Mouse (Mus musculus) E14TG2a.4 (cell line): Measurements from ENCODE around the gene Rbm47.
A peak's percentile ranks its signal among the peaks of the same experiment; 100 is the strongest.

Experiments
- H3K27me3 ChIP-seq: 2 replicates; pipeline ENCODE4 v1.6.1; 2014; ENCODE audit warnings: low read length, control low read depth; ENCODE audit not compliant: insufficient read depth
- H3K36me3 ChIP-seq: 2 replicates; pipeline ENCODE4 v1.6.1; 2014; ENCODE audit warnings: low read length, control low read depth; ENCODE audit not compliant: insufficient read depth
- H3K4me1 ChIP-seq: replicated peaks from 2 replicates; pipeline ENCODE4 v1.6.1; 2014; ENCODE audit warnings: low read depth, low read length, control low read depth
- H3K4me3 ChIP-seq: replicated peaks from 2 replicates; pipeline ENCODE4 v1.5.1; 2014; ENCODE audit warnings: mild to moderate bottlenecking, low read length
- H3K9me3 ChIP-seq: 2 replicates; pipeline ENCODE4 v1.6.1; 2014; ENCODE audit warnings: low read length, control low read depth
- CTCF ChIP-seq: conservative IDR thresholded peaks from 2 replicates; pipeline ENCODE4 v1.5.1; 2014; ENCODE audit warnings: low read length
- NANOG ChIP-seq: IDR thresholded peaks from 2 replicates; pipeline ENCODE4 v1.6.1; 2014; ENCODE audit warnings: borderline replicate concordance, low read length, mixed read lengths
- POU5F1 ChIP-seq: IDR thresholded peaks from 2 replicates; pipeline ENCODE4 v1.6.1; 2014; ENCODE audit warnings: low read length, borderline replicate concordance

The Rbm47 gene

GRCm38 (mm10) chr5:66050841-66051240 lies 122.1 kb downstream of the Rbm47 start:
- Histone ChIP-seq H3K4me3 (no peak overlapping the region), H3K36me3 (no peaks in the 10 kb centered on the region), H3K9me3 (no peaks in the 10 kb centered on the region), H3K27me3 (no peaks in the 10 kb centered on the region), H3K4me1 (peaks cover 29% of the 10 kb centered on the region)
- no peak for TF ChIP-seq CTCF
- TF ChIP-seq POU5F1, result no peak
- no peak for TF ChIP-seq NANOG

- Histone ChIP-seq H3K36me3 (no peaks in the 10 kb centered on the region), H3K27me3 (no peaks in the 10 kb centered on the region), H3K9me3 (no peaks in the 10 kb centered on the region), H3K4me1 (peaks cover 37% of the 10 kb centered on the region), H3K4me3 (no peak overlapping the region)
- TF ChIP-seq NANOG (no peak), POU5F1 (no peak), CTCF (no peak)
These were observed 126.6 kb downstream of the Rbm47 start for GRCm38 (mm10) chr5:66046356-66046755.

- TF ChIP-seq CTCF (no peak), NANOG (no peak), POU5F1 (no peak)
- Histone ChIP-seq H3K27me3 (no peaks in the 10 kb centered on the region), H3K9me3 (no peaks in the 10 kb centered on the region), H3K36me3 (no peaks in the 10 kb centered on the region), H3K4me3 (no peak overlapping the region), H3K4me1 (peaks cover 41% of the 10 kb centered on the region)
These were observed 129.0 kb downstream of the Rbm47 start for GRCm38 (mm10) chr5:66043897-66044296.

GRCm38 (mm10) chr5:66042651-66043340 lies 130.1 kb downstream of the Rbm47 start:
- Histone ChIP-seq H3K27me3 (no peaks in the 10 kb centered on the region), H3K36me3 (no peaks in the 10 kb centered on the region), H3K4me1 (peaks cover 41% of the 10 kb centered on the region), H3K9me3 (no peaks in the 10 kb centered on the region), H3K4me3 (0 out of 2 replicates have a peak overlapping the region, but pooled peaks have one; percentile 2)
- TF ChIP-seq NANOG (no peak), POU5F1 (no peak), CTCF (no peak)

- Histone ChIP-seq H3K9me3 (no peaks in the 10 kb centered on the region), H3K4me3 (no peak overlapping the region), H3K27me3 (no peaks in the 10 kb centered on the region), H3K4me1 (peaks cover 41% of the 10 kb centered on the region), H3K36me3 (no peaks in the 10 kb centered on the region)
- TF ChIP-seq POU5F1, result no peak
- TF ChIP-seq NANOG, result no peak
- no peak for TF ChIP-seq CTCF
These were observed 132.1 kb downstream of the Rbm47 start for GRCm38 (mm10) chr5:66040744-66041279.

- TF ChIP-seq POU5F1 (no peak), CTCF (no peak), NANOG (no peak)
- H3K27me3 ChIP-seq, result no peaks in the 10 kb centered on the region
- H3K4me1 ChIP-seq, result peaks cover 37% of the 10 kb centered on the region
- H3K9me3 ChIP-seq, result no peaks in the 10 kb centered on the region
- no peaks in the 10 kb centered on the region for H3K36me3 ChIP-seq
- H3K4me3 ChIP-seq, result no peak overlapping the region
These were observed 133.1 kb downstream of the Rbm47 start for GRCm38 (mm10) chr5:66039813-66040212.

- peaks cover 24% of the 10 kb centered on the region for H3K4me1 ChIP-seq
These were observed 135.9 kb downstream of the Rbm47 start for GRCm38 (mm10) chr5:66037066-66037465.

GRCm38 (mm10) chr5:66036440-66037054 lies 136.4 kb downstream of the Rbm47 start:
- Histone ChIP-seq H3K4me1 (peaks cover 21% of the 10 kb centered on the region), H3K27me3 (no peaks in the 10 kb centered on the region), H3K9me3 (no peaks in the 10 kb centered on the region), H3K4me3 (no peak overlapping the region), H3K36me3 (peaks cover 3% of the 10 kb centered on the region; the same call in 1 of the 2 replicates)
- no peak for TF ChIP-seq CTCF
- TF ChIP-seq POU5F1, result no peak

More at GRCm38 (mm10) chr5:66037066-66037465, 135.9 kb downstream of the Rbm47 start:
- Histone ChIP-seq H3K9me3 (no peaks in the 10 kb centered on the region), H3K4me3 (no peak overlapping the region), H3K36me3 (peaks cover 1% of the 10 kb centered on the region; the same call in 1 of the 2 replicates), H3K27me3 (no peaks in the 10 kb centered on the region)
- TF ChIP-seq POU5F1 (no peak), CTCF (no peak), NANOG (no peak)
